Mouse (Mus musculus) lung, embryonic 16.5 days (tissue): ENCODE data around the gene Ndrg4. TPM values are rescaled to one million over a fixed set of nuclear protein-coding genes. Genes with fewer than 3 reads are reported as not detected.

Experiments used
- ATAC-seq: fragments of 200-750 bp; cut with Nextera tagmentation; 2 replicates; pipeline ENCODE4 v1.8.0; 2017; ENCODE audit warnings: low read depth, mild to moderate bottlenecking, moderate library complexity
- H3K27ac ChIP-seq: fragments of 300-500 bp; sonication (generic); 2 replicates; pipeline ENCODE4 v1.5.1; 2014; ENCODE audit warnings: mild to moderate bottlenecking, control low read depth, low read length
- H3K27me3 ChIP-seq: fragments of 300-500 bp; sonication (generic); 2 replicates; pipeline ENCODE4 v1.6.1; 2014; ENCODE audit warnings: low read depth, low read length, mixed read lengths; ENCODE audit not compliant: control insufficient read depth, insufficient read depth
- H3K36me3 ChIP-seq: fragments of 300-500 bp; sonication (generic); 2 replicates; pipeline ENCODE4 v1.6.1; 2014; ENCODE audit warnings: low read length; ENCODE audit not compliant: control insufficient read depth, insufficient read depth
- H3K4me1 ChIP-seq: fragments of 300-500 bp; sonication (generic); replicated peaks from 2 replicates; pipeline ENCODE4 v1.6.1; 2014; ENCODE audit warnings: low read length, mixed read lengths; ENCODE audit not compliant: control insufficient read depth, insufficient read depth
- H3K4me2 ChIP-seq: fragments of 300-500 bp; sonication (generic); 2 replicates; pipeline ENCODE4 v1.6.1; 2014; ENCODE audit warnings: low read depth, low read length, control low read depth
- H3K4me3 ChIP-seq: fragments of 300-500 bp; sonication (generic); 2 replicates; pipeline ENCODE4 v1.5.1; 2014; ENCODE audit warnings: mild to moderate bottlenecking, low read length, control low read depth
- H3K9ac ChIP-seq: fragments of 300-500 bp; sonication (generic); 2 replicates; pipeline ENCODE4 v1.6.1; 2014; ENCODE audit warnings: low read length, control low read depth
- H3K9me3 ChIP-seq: fragments of 300-500 bp; sonication (generic); 2 replicates; pipeline ENCODE4 v1.6.1; 2016; ENCODE audit warnings: low read length; ENCODE audit not compliant: control insufficient read depth
- WGBS: fragments of 180-500 bp; shearing (Covaris S2); extraction: QIAGEN DNeasy Blood & Tissue Kit; methylation state at CpG from one replicate; pipeline ENCODE4 v1.1.7; 2014; 5-methylcytosine and 5-hydroxymethylcytosine counted together
- polyA plus RNA-seq: library from polyadenylated mRNA; unstranded; fragments of >200 nt; fragmentation: Nextera tagmentation; extraction: Ambion mirVana; gene quantifications from 2 replicates; pipeline ENCODE4 v1.2.1, GENCODE M21; 2015

Gene Ndrg4
- polyA plus RNA-seq, 1 experiment from 2014 or later, result 21.1 TPM

DNA sequence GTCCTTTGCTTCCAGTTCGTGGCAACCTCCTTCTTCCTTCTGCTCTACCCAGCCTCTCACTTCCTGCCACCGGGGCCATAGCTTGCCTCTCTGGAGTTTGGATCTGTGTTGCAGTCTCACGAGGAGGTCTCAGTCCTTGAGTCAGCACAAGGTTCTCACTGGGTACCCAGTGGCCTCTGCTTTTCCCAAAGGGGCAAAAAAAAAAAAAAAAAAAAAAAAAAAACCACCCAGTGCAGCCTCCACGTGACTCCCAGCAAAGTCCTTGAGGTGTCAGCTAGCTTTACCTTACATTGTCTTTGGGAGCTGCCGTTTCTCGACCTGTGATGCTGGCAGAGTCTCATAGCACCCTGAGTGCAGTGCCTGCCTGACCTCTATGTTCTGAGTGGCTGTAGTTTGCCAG, 21.4 kb downstream of the Ndrg4 start:
- no peak for ATAC-seq
- Histone ChIP-seq H3K4me1 (0 out of 2 replicates have a peak, but pooled peaks cover 3% of the 10 kb centered on the region), H3K4me3 (no peak overlapping the region), H3K9ac (no peak overlapping the region), H3K27me3 (peaks cover 16% of the 10 kb centered on the region; the same call in 1 of the 2 replicates), H3K9me3 (no peaks in the 10 kb centered on the region), H3K36me3 (no peaks in the 10 kb centered on the region), H3K27ac (no peak overlapping the region), H3K4me2 (no peak overlapping the region)
- 20% methylated on average over 6 of the region's 6 CpGs for WGBS

DNA sequence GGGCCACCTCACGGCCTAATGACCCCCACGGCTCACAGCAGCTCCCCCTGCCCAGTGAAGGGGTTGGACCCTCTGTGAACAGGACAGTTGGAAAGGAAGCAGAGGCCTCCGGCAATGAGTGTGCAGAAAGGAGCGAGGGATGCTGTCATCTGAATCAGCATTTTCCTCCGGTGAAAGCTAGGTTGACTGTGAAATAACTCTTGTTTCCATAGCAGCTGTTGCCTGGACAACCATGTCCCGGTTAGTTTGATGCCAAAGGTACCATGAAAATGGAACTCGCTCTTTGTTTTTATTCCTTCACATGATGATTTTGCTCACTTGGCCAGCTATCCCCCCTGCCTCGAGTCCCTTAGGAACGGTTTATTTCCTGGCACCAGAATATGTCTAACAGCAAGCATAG, 23.5 kb downstream of the Ndrg4 start:
- H3K4me1 ChIP-seq, result peaks cover 11% of the 10 kb centered on the region
- no peaks in the 10 kb centered on the region for H3K36me3 ChIP-seq
- no peak overlapping the region for H3K4me3 ChIP-seq
- ATAC-seq, result no peak
- WGBS, result 65% methylated on average over 9 of the region's 9 CpGs
- H3K27ac ChIP-seq, result no peak overlapping the region
- no peaks in the 10 kb centered on the region for H3K9me3 ChIP-seq
- peaks cover 8% of the 10 kb centered on the region; the same call in 1 of the 2 replicates for H3K27me3 ChIP-seq
- H3K4me2 ChIP-seq, result no peak overlapping the region
- H3K9ac ChIP-seq, result no peak overlapping the region

DNA sequence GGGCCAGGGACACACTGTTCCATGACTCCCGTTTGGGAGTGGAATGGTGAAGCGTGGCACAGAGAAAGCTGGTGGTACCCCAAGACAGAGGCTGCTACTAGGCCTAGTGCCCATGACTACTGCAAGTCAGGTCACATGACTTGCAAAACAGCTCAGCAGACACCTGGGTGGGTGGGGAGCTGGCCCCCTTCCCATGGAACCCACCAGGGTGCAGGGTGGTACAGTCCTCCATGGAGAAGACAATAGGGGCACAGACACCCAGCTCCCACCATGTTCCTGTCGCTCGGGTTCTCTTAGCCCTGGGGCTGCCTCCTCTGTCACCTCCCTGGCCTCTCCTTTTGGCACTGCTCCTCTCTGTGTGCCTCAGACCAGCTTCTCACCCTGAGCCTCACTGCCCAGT, 25.0 kb downstream of the Ndrg4 start:
- Histone ChIP-seq H3K4me1 (peaks cover 11% of the 10 kb centered on the region), H3K36me3 (no peaks in the 10 kb centered on the region), H3K9ac (no peak overlapping the region), H3K4me2 (no peak overlapping the region), H3K9me3 (no peaks in the 10 kb centered on the region), H3K27ac (no peak overlapping the region), H3K4me3 (no peak overlapping the region), H3K27me3 (peaks cover 8% of the 10 kb centered on the region; the same call in 1 of the 2 replicates)
- WGBS, result 77% methylated on average over 4 of the region's 4 CpGs
- no peak for ATAC-seq

DNA sequence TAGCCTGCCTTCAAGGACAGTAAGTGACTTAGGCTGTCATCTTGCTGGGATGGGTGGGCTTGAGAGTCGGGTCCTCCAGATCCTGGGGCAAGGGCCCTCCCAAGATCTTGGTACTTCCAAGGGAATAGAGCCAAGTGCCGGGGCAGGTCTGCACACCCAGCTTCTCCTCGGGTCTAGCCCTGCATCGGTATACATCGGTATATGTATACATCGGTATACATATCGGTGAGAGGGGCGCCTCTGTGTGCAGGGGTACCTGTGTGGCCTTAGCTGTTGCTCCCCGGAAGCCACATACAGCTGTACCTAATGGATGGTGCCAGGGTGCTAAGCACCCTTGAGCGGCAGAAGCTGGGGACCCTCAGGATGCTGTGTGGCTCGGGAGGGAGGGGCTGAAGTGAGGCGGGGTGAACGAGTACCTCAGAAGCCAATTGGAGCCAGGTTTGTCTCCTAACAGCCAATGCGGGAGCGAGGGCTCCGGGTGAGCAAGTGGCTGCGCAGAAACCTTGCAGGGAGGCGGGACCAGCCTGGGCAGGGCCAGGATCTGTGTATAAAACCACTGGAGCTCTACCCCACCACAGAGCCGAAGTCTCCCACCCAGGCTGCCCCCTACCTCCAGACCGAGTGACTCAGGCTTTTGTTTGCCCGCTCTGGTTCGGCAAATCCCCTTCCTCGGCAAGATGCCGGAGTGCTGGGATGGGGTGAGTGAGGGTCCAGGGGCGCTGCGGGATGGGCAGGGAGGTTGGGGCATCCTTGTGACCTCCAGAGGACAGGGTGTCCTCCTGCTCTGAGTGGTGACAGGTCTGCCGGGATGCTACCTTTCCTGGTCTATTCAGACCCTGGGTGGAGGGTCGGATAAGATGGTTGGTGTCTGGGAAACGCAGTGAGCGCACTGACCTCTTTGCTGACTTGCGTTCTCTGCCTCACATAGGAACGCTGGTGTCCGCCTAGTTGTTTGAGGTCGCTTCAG, 26.0 kb downstream of the Ndrg4 start:
- Histone ChIP-seq H3K9me3 (no peaks in the 10 kb centered on the region), H3K27me3 (peaks cover 4% of the 10 kb centered on the region; the same call in 1 of the 2 replicates), H3K4me3 (peak overlapping the region; percentile 51), H3K36me3 (no peaks in the 10 kb centered on the region), H3K9ac (peak overlapping the region; percentile 52), H3K4me1 (peaks cover 11% of the 10 kb centered on the region), H3K27ac (no peak overlapping the region), H3K4me2 (peak overlapping the region; percentile 74)
- peak; percentile 96 for ATAC-seq
- whole genome bisulfite sequencing, result 2% methylated on average over 34 of the region's 34 CpGs

DNA sequence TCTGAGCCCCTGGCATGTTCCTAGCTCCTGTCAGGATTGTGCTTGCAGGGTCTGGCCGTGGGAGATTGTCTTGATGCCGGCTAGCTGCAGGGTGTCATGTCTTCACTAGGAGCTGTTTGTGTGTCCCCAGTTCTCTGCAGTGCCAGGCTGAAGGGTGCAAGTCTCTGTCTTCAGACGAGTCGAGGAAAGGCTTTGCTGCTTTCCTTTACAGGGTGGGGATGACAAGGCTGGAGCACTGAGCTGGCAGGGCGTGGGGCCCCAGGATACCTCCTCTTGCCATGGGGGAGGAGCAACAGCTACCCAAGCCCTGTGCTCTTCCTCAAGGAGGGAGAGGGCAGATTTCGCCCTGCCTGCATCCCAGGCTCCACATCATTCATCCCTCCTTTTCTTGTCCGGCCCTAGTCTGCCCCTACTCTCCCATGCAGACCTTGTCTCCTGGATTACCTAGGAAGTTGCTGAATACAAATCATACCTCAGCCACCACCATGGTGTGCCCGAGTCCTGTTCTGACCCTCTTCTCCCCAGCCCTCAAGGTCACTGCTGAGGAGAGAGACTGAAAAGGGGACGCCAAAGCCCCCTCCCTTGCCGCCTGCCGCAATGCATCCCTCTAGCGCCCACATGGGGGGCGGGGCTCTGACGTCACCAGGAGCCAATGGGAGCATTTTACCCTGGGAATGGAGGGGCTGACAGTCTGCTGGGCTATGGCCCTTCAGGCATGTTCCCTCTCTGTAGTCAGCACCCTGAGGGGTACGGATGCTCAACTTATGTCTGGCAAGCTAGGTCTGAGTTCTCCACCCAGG, 26.9 kb downstream of the Ndrg4 start:
- Histone ChIP-seq H3K36me3 (no peaks in the 10 kb centered on the region), H3K4me3 (peak overlapping the region; percentile 51), H3K27ac (no peak overlapping the region), H3K27me3 (0 out of 2 replicates have a peak, but pooled peaks cover 2% of the 10 kb centered on the region), H3K4me1 (peaks cover 11% of the 10 kb centered on the region), H3K4me2 (peak overlapping the region; percentile 74), H3K9ac (peak overlapping the region; percentile 52), H3K9me3 (no peaks in the 10 kb centered on the region)
- WGBS, result 3% methylated on average over 15 of the region's 15 CpGs
- no peak for ATAC-seq

DNA sequence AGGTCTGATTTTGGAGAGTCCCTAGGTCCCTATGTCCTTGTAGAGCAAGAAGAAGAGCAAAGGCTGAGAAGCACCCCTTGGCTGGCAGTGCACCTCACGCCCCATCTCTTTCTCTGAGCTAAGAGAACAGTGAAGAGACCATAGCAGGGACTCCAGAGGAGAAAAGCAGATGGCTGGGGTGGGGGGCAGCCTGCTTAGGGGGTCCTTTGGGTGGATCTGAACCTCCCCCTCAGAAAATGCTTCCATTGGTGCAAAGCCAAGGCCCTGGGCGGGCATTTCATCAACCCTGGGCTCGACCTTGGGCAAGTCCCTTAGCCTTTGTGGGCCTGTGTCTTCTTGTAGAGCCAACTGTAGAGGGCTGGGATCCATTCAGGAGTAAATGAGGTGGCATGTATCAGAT, 27.8 kb downstream of the Ndrg4 start:
- Histone ChIP-seq H3K27me3 (0 out of 2 replicates have a peak, but pooled peaks cover 2% of the 10 kb centered on the region), H3K4me3 (no peak overlapping the region), H3K36me3 (no peaks in the 10 kb centered on the region), H3K4me2 (no peak overlapping the region), H3K9ac (no peak overlapping the region), H3K9me3 (no peaks in the 10 kb centered on the region), H3K4me1 (peaks cover 11% of the 10 kb centered on the region), H3K27ac (no peak overlapping the region)
- ATAC-seq, result no peak
- WGBS, result 94% methylated on average over 3 of the region's 3 CpGs

DNA sequence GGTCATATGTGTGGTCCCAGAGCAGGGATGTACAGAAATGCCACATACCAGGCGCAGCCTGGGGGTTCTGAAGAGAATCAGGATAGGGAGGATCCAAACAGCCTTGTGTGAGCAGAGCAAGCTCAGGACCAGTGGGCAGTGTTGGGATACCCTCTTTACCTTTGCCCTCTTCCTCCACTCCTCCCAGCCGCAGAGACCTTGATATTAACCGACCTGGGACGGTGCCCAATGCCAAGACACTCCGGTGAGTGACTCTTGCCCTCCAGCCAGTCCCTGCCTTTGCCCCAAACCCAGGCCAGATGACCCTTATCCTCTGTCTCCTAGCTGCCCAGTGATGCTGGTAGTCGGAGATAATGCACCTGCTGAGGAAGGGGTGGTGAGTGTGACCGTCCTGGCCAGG, 32.8 kb downstream of the Ndrg4 start:
- Histone ChIP-seq H3K9me3 (no peaks in the 10 kb centered on the region), H3K4me3 (no peak overlapping the region), H3K9ac (no peak overlapping the region), H3K4me2 (no peak overlapping the region), H3K27ac (no peak overlapping the region), H3K27me3 (no peaks in the 10 kb centered on the region), H3K36me3 (no peaks in the 10 kb centered on the region), H3K4me1 (peaks cover 7% of the 10 kb centered on the region)
- 85% methylated on average over 7 of the region's 7 CpGs for WGBS
- ATAC-seq, result no peak

DNA sequence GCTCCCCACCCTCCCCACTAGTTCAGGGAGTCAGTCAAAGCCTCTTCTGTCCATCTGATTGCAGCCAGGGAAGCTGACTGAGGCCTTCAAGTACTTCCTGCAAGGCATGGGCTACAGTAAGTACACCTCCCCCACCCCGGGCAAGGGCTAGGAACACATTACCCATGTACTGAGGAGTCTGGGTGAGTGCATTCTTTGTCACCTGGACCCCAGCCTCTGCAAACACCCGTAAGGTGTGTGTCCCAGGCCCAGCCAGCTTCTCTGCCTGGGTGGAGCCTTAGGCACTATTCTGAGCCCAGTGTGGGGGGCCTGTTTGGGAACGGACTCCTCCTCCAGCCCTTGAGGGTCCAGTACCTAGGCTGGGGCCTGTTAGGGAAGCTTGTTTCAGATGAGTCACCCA, 34.2 kb downstream of the Ndrg4 start:
- Histone ChIP-seq H3K27me3 (no peaks in the 10 kb centered on the region), H3K9ac (no peak overlapping the region), H3K4me1 (peaks cover 10% of the 10 kb centered on the region), H3K36me3 (no peaks in the 10 kb centered on the region), H3K9me3 (no peaks in the 10 kb centered on the region), H3K27ac (peak overlapping the region; percentile 84), H3K4me3 (no peak overlapping the region), H3K4me2 (no peak overlapping the region)
- 36% methylated on average over 3 of the region's 3 CpGs for WGBS
- ATAC-seq, result peak; percentile 73

DNA sequence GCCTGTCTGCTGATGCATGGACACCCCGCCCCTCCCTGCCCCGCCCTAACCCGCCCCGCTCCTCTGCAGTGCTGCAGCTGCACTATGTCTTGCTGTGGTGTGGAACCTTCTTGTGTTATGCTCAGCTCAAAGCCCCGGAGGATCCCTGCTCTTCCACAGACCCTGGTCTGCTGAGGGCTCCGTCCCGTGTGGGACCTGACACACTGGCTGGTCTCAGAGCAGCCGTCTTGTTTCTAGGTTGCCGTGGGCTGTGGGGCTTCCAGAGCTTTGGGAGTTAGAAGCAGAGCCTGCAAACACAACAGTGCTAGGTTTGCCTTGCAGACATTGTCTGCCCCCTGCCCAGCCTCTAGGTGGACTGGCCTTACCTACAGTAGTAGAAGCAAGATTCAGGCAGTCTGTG, 35.6 kb downstream of the Ndrg4 start:
- WGBS, result 79% methylated on average over 9 of the region's 9 CpGs
- ATAC-seq, result no peak
- no peaks in the 10 kb centered on the region for H3K27me3 ChIP-seq

More for the DNA sequence above, 35.6 kb downstream of the Ndrg4 start:
- Histone ChIP-seq H3K27ac (no peak overlapping the region), H3K4me1 (peaks cover 19% of the 10 kb centered on the region), H3K4me3 (no peak overlapping the region), H3K36me3 (no peaks in the 10 kb centered on the region), H3K9me3 (no peaks in the 10 kb centered on the region), H3K9ac (no peak overlapping the region), H3K4me2 (no peak overlapping the region)
